Mouse (Mus musculus) left cerebral cortex, adult 8-10 months (tissue): ENCODE results near the gene Vmn2r92. TPM values are rescaled to one million over a fixed set of nuclear protein-coding genes. Genes with fewer than 3 reads are reported as not detected.
"Not testable (repeated sequence)": the region's sequence is repeated elsewhere in the genome, so short reads cannot be mapped to it uniquely, and the experiment has no call there.

Experiments
- DNase-seq, 2 experiments: peaks; one replicate each; pipeline ENCODE4 v3.0.0; 2022; ENCODE audit warnings: low spot score in 2 of 2
- total RNA-seq, 4 experiments: library from RNA; stranded (reverse); gene quantifications; 2 replicates each; pipeline ENCODE4 v1.2.4; 2022

Vmn2r92 gene
- total RNA-seq: not detected

DNA sequence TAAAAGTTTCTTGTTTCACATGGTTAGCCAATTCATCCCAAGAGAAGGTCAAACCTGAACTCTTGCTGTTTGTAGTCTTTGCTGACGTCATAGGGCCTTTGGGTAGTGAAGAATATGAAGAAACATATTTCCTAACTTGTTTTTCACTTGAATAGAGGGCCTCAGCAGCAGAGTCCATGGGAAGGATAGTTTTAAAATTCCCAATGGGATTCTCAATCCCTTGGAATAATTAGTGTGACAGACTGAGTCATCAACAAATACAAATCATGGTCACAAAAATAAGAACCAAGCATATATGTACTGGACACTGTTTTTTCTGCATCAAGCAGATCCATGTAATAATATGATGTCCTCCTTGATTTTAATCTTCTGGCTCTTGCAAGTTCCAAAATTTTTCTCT, at the start of gene Vmn2r92:
Gene Vmn2r92 (plus strand): TSS at position 301 of the 400 bp plus-strand sequence.
- DNase-seq: not testable (repeated sequence)

DNA sequence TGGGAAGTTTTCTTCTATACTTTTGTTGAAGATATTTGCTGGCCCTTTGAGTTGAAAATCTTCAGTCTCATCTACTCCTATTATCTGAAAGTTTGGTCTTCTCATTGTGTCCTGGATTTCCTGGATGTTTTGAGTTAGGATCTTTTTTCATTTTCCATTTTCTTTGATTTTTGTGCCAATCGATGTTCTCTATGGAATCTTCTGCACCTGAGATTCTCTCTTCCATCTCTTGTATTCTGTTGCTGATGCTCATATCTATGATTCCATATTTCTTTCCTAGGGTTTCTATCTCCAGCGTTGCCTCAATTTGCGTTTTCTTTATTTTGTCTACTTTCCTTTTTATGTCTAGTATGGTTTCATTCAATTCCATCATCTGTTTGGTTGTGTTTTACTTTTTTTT, 49.4 kb upstream of the Vmn2r92 start:
- DNase-seq: not testable (repeated sequence)

DNA sequence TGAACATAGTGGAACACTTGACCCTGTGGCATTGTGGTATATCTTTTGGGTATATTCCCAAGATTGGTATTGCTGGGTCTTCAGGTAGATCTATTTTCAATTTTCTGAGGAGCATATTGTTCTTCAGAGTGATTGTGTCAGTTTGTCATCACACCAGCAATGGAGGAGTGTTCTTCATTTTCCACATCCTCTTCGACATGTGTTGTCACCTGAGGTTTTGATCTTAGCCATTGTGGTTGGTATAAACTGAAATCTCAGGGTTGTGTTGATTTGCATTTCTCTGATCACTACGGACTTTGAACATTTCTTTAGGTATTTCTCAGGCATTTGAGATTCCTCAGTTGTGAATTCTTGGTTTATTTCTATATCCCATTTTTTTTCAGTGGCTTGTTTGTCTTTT, 9.5 kb downstream of the Vmn2r92 start:
- DNase-seq: not testable (repeated sequence)

DNA sequence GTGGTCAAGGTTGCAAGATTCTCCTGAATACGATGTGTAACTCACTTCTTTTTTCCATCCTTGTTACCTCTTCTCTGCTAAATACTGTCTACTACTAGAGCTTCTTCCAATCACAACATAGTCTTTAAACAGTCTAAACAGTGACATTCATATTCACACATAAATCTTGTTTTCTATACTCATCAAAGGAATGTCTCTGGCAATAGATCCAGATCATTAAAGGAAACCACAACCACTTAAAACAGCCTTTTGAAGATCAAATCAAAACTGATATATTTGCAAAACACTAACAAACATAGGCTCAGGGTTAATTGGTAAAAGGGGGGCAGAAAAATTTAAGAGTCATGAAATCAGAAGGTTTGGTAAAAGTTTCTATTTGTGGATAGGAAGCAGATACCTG, 38.0 kb downstream of the Vmn2r92 start:
- no peak for DNase-seq

DNA sequence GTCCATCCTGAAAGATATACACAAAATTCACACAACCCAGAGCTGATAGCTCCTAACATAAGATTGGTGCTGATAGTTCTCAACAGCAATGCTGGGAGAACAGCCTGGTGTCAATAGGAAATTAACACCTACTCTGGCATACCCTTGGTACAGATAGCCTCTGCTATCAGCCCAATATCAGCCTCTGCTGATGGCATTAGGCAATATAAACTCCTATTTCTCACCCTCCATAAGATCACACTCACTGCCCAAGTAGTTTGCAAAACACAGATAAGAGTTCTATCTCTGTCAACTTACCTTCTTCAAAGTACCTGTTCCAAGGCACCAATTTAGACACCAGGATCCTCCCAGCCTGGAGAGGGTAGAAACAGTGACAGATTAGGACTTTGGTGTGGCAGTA, 69.6 kb downstream of the Vmn2r92 start:
- no peak for DNase-seq

DNA sequence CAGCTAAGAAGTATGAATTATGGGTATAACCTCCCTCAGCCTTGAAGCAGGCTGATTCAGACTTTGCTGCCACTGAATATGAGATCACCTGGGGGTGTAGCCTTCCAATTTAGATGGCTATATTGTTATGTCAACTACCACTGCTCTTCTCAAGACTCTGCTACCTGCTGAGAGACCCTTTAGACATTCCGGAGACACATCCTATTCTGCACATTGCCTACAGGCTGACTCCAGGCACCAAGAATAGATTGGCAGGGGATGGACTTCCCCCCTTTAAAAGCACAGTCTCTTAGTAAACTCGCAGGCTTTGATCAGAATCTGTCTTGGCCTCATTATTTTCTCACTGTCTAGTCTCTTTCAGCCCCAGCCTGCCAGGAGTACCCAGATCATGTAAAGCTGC, 80.3 kb downstream of the Vmn2r92 start:
- DNase-seq: no peak

DNA sequence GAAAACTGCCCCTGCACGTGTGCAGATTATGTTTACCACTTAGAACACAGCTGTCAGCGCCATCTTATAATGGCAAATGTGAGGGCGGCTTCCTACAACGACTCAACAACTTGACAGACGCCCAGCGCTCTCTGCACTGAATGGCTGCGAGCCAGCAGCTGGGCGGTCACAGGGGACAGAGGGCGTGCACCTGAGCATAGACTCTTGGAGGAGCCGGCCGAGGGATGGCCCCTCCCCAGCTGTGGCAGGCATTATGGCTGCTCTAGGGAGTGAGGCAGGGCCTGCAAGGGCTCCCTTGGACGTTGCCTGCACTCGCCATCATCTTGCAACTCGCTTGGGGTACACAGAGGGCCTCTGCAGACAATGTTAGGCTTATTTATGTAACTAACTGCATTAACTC, 85.2 kb downstream of the Vmn2r92 start:
- no peak for DNase-seq

Other genes starting within 250 kb of the Vmn2r92 start
- not detected for gene Fpr-rs4, start 130.2 kb upstream of the Vmn2r92 start, total RNA-seq
- under 1 TPM in 1 of 4 experiments, not detected in 3; 0.07 TPM for gene Vmn2r124, start 102.5 kb upstream of the Vmn2r92 start, total RNA-seq
- not detected for gene Vmn2r91, start 66.9 kb upstream of the Vmn2r92 start, total RNA-seq
- gene Vmn2r94, start 125.9 kb downstream of the Vmn2r92 start, total RNA-seq: not detected
- gene Vmn2r93, start 146.2 kb downstream of the Vmn2r92 start, total RNA-seq: not detected